Mouse (Mus musculus): ENCODE data around the gene Pjvk.

DNA sequence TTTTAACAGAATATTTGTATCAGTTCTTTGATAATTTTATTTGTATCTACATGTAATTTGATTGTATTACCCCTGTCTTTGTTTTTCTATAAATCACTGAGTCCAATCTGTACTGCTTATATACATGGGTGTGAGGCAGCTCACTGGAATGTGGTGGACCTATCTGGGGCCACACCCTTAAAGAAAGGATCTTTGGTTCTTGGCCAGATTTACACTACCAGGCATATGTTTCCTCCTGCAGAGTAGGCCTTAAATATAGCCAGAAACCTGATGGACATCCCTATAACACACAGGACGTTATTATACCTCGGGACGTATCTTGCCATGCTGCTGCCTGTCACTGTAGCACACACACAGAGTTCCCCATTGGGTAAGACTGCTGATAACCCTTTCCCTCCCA is 36.3 kb upstream of the Pjvk start:
- TF ChIP-seq CTCF (IDR thresholded peaks at IDR 0.05; ENCODE audit: low read depth, low read length) = no peak
- no peak for TF ChIP-seq POLR2A (IDR thresholded peaks at IDR 0.05; ENCODE audit: insufficient read depth, low read length)

All from ES-Bruce4 (cell line).